Mouse (Mus musculus) Patski (cell line): ENCODE measurements around the gene Senp3. TPM values are rescaled to one million over a fixed set of nuclear protein-coding genes. Genes with fewer than 3 reads are reported as not detected.

Source experiments
- ATAC-seq: fragments of 100-300 bp; one replicate; pipeline ENCODE4 v1.8.0; 2021
- CTCF ChIA-PET: fragments of 350-600 bp; sonication (Branson Sonifier 250); formaldehyde crosslinking; loops from one replicate; lab custom pipeline; 2022; ENCODE audit warnings: inconsistent platforms; lab: Charles Lee
- POLR2A ChIA-PET: fragments of 350-600 bp; sonication (Branson Sonifier 250); formaldehyde crosslinking; loops from one replicate; lab custom pipeline; 2022; ENCODE audit warnings: antibody characterized with exemption, inconsistent platforms; lab: Charles Lee
- DNase-seq: peaks from one replicate; pipeline ENCODE4 v3.0.0-alpha.2; 2011; ENCODE audit warnings: low read depth, low spot score
- H3K27me3 ChIP-seq: fragments of 371-371 bp; one replicate; pipeline ENCODE4 v1.5.1; 2021
- CTCF ChIP-seq: fragments of 100-300 bp; IDR thresholded peaks from one replicate; pipeline ENCODE4 v1.5.1; 2021
- in situ Hi-C: fragments of 300-500 bp; cut with MboI; formaldehyde crosslinking; loops from 3 replicates; pipeline ENCODE4 v1.11.1; 2018; ENCODE audit warnings: low pct_unique_long_range_greater_than_20kb, mixed read lengths
- polyA plus RNA-seq: library from polyadenylated mRNA; unstranded; gene quantifications from one replicate; pipeline ENCODE4 v1.2.3, GENCODE M21; 2021

Gene Senp3
- polyA plus RNA-seq, 1 experiment from 2014 or later: 116 TPM

DNA sequence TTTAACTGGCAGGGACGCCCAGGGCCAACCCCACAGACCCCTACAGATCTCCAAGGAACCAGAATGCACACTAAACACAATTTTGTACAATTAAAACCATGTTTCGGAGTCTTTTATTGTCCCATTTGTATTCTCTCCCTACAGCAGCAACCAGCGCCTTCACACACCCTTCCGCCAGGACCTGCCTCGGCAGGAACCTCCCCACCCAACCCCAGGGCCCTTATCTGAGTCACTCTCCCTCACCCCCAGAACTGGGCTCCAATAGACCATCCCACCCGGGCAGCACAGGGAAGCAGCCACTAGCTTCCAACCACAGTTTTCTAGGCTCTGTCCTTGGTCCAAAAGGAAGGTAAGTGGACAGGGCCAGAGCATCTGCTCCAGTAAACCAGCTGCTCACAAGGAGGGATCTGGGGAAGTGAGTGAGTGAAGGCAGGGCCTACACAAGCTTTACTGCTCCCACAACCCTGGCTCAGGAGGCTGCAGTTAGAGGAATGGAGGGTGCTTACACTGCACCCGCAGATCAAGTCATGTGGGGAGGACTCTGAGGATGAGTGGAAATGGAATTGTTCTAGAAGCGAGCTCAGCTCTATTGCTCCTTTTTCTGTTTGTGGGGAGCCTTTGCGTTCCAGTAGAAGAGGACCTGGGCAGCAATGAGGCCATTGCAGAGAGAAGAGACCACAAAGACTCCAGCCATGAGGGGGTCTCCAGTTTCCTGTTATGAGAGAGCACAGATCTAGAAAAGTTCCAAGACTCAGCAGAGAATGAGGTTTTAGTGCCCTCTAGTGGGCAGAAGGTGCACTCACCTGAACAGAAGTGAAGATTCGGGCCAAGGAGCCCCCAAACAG, 25.0 kb downstream of the Senp3 start:
- peak; percentile 88 for TF ChIP-seq CTCF
- CTCF ChIA-PET: interaction anchor here (0.7 to 3.1 kb wide), 5 partner anchors 12 to 110 kb away, joined by 3 to 20 read pairs (median 4); partner anchors contain the start of gene Fxr2
- POLR2A ChIA-PET: interaction anchor here (1.2 kb wide), 1 partner anchor 28 kb away, joined by 3 read pairs; no protein-coding TSS in a partner anchor
- ATAC-seq (no peak), DNase-seq (no peak)
- in situ Hi-C loops: loop anchor here (5.0 kb wide), 1 partner anchor 90 kb away; no protein-coding TSS in a partner anchor
- H3K27me3 ChIP-seq: no peaks in the 10 kb centered on the region

DNA sequence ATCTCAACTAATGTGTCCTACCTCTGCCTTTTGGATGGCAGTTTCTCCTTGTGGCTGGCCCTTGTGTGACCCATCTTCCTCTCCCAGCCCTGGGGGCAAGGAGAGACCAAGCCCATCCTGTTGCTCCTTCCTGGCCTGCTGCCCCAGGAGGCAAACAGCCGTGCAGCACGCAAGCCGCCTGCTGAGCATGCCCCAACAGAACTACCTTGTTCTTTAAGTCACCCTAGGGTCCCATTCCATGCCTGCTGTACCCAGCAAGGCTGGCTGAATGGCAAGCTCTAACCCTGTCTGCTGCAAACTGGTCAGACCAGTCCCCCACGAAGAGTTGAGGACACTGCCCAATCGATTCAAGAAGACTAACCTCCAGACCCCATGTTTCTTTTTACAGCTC, 25.8 kb downstream of the Senp3 start:
- POLR2A ChIA-PET: interaction anchor here (1.2 kb wide), 1 partner anchor 28 kb away, joined by 3 read pairs; no protein-coding TSS in a partner anchor
- in situ Hi-C loops: loop anchor here (5.0 kb wide), 1 partner anchor 89 kb away; no protein-coding TSS in a partner anchor
- TF ChIP-seq CTCF: no peak
- CTCF ChIA-PET: interaction anchor here (1.4 to 3.1 kb wide), 3 partner anchors 13 to 109 kb away, joined by 4 to 20 read pairs (median 6); partner anchors contain the start of gene Fxr2
- H3K27me3 ChIP-seq: no peaks in the 10 kb centered on the region
- ATAC-seq: no peak
- no peak for DNase-seq

DNA sequence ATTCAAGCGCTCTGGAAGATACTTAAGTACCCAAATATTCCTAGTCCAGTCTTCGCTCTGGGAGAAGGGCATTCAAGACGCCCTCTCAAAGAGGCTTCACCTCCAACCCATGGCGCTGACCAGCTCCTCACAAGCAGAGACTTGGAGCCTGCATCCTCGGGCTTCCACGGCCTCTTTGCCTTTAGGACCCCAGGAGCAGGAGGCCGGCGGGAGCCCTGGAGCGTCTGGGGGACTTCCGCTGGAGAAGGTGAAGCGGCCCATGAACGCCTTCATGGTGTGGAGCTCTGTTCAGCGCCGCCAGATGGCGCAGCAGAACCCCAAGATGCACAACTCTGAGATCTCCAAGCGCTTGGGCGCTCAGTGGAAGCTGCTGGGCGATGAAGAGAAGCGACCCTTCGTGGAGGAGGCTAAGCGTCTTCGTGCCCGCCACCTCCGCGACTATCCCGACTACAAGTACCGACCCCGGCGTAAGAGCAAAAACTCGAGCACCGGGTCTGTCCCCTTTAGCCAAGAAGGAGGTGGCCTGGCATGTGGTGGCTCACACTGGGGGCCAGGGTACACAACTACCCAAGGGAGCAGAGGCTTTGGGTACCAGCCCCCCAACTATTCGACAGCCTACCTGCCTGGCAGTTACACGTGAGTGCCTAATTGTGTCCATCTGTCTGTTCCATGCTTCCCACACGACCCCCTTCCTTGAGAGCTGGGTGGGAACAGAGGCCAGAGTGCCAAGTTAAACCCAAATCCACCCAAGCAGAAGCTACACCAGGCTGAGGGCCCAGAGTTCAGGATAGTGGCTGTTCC, 26.4 kb downstream of the Senp3 start, which contains the start of gene Sox15:
Sox15 (plus strand) TSS at position 51 of the 801 bp plus-strand sequence.
- DNase-seq (no peak), ATAC-seq (peak; percentile 14)
- ChIA-PET CTCF (interaction anchor here (1.4 to 3.1 kb wide), 3 partner anchors 13 to 108 kb away, joined by 4 to 20 read pairs (median 6); partner anchors contain the start of gene Fxr2), POLR2A (no interaction called here)
- in situ Hi-C loops: loop anchor here (5.0 kb wide), 1 partner anchor 88 kb away; no protein-coding TSS in a partner anchor
- no peaks in the 10 kb centered on the region for H3K27me3 ChIP-seq
- peak; percentile 94 for TF ChIP-seq CTCF

DNA sequence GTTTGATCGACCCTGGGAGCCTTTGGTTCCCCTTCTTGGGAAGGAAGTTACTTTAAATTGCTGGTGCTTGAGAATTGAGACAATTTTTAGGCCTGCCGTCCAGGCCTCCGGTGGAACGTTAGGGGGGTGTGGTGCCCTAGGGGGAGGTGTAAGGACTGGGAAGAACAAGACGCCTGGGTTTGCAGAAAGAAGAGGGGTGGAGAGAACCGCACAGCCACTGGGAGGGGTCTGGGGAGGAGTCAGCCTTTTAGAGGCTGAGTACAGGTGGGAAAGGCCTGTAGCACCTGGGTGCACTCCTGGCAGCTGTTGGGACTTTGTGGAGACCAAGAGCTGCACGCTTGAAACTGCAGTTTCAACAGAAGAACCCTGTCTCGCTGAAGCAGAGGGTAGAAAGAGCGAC, 27.1 kb downstream of the Senp3 start:
- ChIA-PET CTCF (interaction anchor here (3.1 kb wide), 1 partner anchor 21 kb away, joined by 20 read pairs; the partner anchor contains the start of gene Fxr2), POLR2A (interaction anchor here (1.4 kb wide), 1 partner anchor 14 kb away, joined by 4 read pairs; no protein-coding TSS in a partner anchor)
- DNase-seq (no peak), ATAC-seq (no peak)
- TF ChIP-seq CTCF: no peak
- in situ Hi-C loops: loop anchor here (5.0 kb wide), 1 partner anchor 87 kb away; no protein-coding TSS in a partner anchor
- no peaks in the 10 kb centered on the region for H3K27me3 ChIP-seq

DNA sequence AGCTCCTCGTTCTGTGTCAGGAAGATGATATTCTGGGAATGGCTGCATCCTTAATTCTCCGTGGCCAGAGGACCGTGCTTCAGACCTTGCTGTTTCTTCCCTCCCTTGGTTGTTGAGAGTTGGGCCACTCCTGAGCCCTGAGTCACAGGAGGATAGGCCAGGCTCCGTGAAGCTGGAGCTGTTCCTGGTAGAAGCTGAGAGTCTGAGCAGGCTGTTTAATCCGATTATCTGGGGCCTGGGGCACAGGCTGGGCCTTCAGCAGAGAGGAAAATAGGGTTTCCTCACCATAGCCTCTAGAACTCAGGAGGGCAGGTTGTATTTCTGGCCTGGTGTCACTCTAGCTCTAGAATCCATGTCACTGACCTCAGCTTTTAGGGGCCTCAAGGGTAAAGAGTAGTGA, 28.5 kb downstream of the Senp3 start:
- in situ Hi-C loops: no loop called here
- TF ChIP-seq CTCF: no peak

DNA sequence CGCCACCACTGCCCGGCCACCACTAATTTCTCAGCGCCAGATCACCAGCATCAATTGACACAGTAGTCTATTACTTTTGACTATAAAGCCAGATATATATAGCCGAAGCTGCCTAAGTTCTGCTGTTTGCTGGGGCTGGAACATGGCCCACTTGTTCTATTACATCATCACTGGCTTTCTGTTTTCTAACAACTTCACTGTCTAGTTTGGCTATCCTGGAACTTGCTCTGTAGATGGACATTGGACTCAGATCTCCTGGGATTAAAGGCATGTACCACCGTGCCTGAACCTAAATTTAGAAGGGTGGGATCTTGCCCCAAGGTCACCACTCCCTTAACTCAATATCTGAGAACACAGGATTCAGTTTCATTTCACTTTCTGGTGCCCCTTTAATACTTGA, 36.0 kb downstream of the Senp3 start:
- no peaks in the 10 kb centered on the region for H3K27me3 ChIP-seq
- in situ Hi-C loops: no loop called here
- DNase-seq (no peak), ATAC-seq (no peak)
- ChIA-PET CTCF (no interaction called here), POLR2A (no interaction called here)
- TF ChIP-seq CTCF: no peak

More for the DNA sequence above, 28.5 kb downstream of the Senp3 start:
- ATAC-seq (no peak), DNase-seq (no peak)
- CTCF ChIA-PET: interaction anchor here (1.0 to 1.1 kb wide), 2 partner anchors 10 to 56 kb away, joined by 3 to 5 read pairs; no protein-coding TSS in a partner anchor
- no peaks in the 10 kb centered on the region for H3K27me3 ChIP-seq
- POLR2A ChIA-PET: interaction anchor here (1.4 to 1.8 kb wide), 2 partner anchors 13 to 20 kb away, joined by 4 read pairs; no protein-coding TSS in a partner anchor

DNA sequence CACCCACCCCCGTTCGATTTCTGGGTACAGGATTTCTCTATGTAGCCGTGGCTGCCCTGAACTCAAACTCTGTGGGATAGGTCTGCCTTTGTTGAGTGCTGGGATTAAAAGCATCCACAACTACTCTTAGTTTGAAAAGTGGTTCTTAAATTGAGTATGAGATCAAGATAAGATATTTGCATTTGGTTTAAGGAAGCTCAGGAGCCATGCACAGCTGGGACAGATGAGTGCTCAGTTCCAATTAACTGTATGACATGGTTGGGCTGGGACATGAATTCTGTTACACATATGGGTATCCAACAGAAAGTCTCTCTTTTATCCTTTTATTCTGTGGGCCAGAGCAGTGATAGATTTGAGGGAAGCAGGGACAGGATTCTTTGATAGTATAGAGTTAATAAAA, 46.4 kb downstream of the Senp3 start:
- CTCF ChIA-PET: interaction anchor here (3.8 kb wide), 1 partner anchor 21 kb away, joined by 20 read pairs; the partner anchor contains the start of gene Sox15
- POLR2A ChIA-PET: no interaction called here
- DNase-seq: no peak
- H3K27me3 ChIP-seq: no peaks in the 10 kb centered on the region
- no peak for ATAC-seq
- no peak for TF ChIP-seq CTCF
- in situ Hi-C loops: no loop called here

DNA sequence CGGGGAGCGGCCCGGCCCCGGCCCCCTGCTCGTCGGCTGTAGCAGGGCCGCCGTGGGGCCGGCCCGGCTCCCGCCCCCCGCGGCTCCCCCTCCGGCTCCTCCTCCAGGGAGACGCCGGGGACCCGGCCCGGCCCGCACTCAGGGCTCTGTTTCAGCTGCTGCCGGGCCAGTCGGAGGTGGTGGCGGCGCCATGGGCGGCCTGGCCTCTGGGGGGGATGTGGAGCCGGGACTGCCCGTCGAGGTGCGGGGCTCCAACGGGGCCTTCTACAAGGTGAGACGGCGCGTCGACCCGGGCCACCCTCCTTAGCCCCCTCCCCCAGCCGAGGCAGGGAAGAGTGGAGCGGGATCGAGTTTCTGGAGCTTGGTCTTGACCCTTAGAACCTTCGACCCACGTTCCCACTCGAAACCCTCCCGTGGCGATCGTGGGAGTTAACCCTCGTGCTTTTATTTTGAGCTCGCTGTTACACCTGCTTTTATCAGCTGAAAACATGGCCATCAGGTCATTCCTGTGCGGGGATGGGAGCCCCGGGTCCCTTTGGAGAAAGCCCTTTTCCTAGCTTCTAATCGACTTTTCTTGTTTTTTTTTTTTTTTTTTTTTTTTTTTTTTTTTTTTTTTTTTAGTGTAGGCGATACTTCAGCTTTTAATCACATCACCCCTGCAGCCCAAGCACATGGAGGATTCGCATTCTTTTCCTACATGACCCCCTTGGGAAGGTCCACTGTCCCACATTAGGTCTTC, 48.6 kb downstream of the Senp3 start:
- no peak for TF ChIP-seq CTCF
- CTCF ChIA-PET: interaction anchor here (1.1 to 3.8 kb wide), 3 partner anchors 9 to 27 kb away, joined by 3 to 20 read pairs (median 3); partner anchors contain the start of gene Sox15
- ATAC-seq: peak; percentile 34
- in situ Hi-C loops: no loop called here
- DNase-seq: no peak
- H3K27me3 ChIP-seq: no peaks in the 10 kb centered on the region
- POLR2A ChIA-PET: interaction anchor here (1.0 kb wide), 1 partner anchor 20 kb away, joined by 4 read pairs; no protein-coding TSS in a partner anchor
